Mouse (Mus musculus): ENCODE data around the gene Cd200r4.

Cd200r4 gene

GRCm38 (mm10) chr16:44877595-44877994 lies 66.1 kb downstream of the Cd200r4 start:
- no peak for DNase-seq
